Mouse (Mus musculus): Measurements from ENCODE around the gene Hsf4.

- TF ChIP-seq CTCF (IDR thresholded peaks at IDR 0.05; ENCODE audit: extremely low read depth, insufficient read depth, low read length) (no peak), POLR2A (IDR thresholded peaks at IDR 0.05; ENCODE audit: extremely low read depth, insufficient read depth, low read length) (no peak)
These were observed 25.7 kb downstream of the Hsf4 start for GRCm38 (mm10) chr8:105295256-105295655.

Data from cortical plate, adult 2 months (tissue).